Mouse (Mus musculus) kidney, adult 2 months (tissue): ENCODE results near the gene Lxn. TPM values are rescaled to one million over a fixed set of nuclear protein-coding genes. Genes with fewer than 3 reads are reported as not detected.

ENCODE experiments used
- DNase-seq: peaks from one replicate; pipeline ENCODE4 v3.0.0; 2021
- H3K27ac ChIP-seq: fragments of 200-500 bp; 2 replicates; pipeline ENCODE4 v1.5.1; 2012; ENCODE audit warnings: low read depth, low read length, control low read depth, inconsistent platforms; ENCODE audit not compliant: insufficient read depth
- H3K27me3 ChIP-seq: fragments of 200-500 bp; replicated peaks from 2 replicates; pipeline ENCODE4 v1.6.1; 2012; ENCODE audit warnings: mild to moderate bottlenecking, moderate library complexity, low read length, inconsistent platforms; ENCODE audit not compliant: control insufficient read depth, insufficient read depth
- H3K36me3 ChIP-seq: fragments of 200-500 bp; 2 replicates; pipeline ENCODE4 v1.6.1; 2012; ENCODE audit warnings: mild to moderate bottlenecking, moderate library complexity, low read length, inconsistent platforms; ENCODE audit not compliant: control insufficient read depth, insufficient read depth
- H3K4me1 ChIP-seq: fragments of 200-500 bp; 2 replicates; pipeline ENCODE4 v1.6.1; 2011; ENCODE audit warnings: low read length; ENCODE audit not compliant: control insufficient read depth, insufficient read depth
- H3K4me3 ChIP-seq: fragments of 200-500 bp; 2 replicates; pipeline ENCODE4 v1.5.1; 2011; ENCODE audit warnings: mild to moderate bottlenecking, low read depth, low read length, control low read depth; ENCODE audit not compliant: insufficient read depth
- CTCF ChIP-seq: fragments of 200-500 bp; conservative IDR thresholded peaks from 2 replicates; pipeline ENCODE4 v1.5.1; 2011; ENCODE audit warnings: low read depth, mild to moderate bottlenecking, control low read depth, low read length, moderate library complexity, mixed read lengths; ENCODE audit not compliant: insufficient read depth, insufficient read length
- POLR2A ChIP-seq: fragments of 200-500 bp; IDR thresholded peaks from one replicate; pipeline ENCODE4 v1.6.1; 2011; ENCODE audit warnings: low read depth, low read length, control low read depth
- whole genome bisulfite sequencing: fragments of 180-500 bp; shearing (Covaris S2); methylation state at CpG from one replicate; pipeline ENCODE4 v1.1.7; 2018; 5-methylcytosine and 5-hydroxymethylcytosine counted together
- polyA plus RNA-seq: library from polyadenylated mRNA; depleted of rRNA; stranded (reverse); fragments of >200 nt; gene quantifications from 2 replicates; pipeline ENCODE4 v1.2.3, GENCODE M21; 2012; rRNA removed

The Lxn gene
- polyA plus RNA-seq, 1 experiment: 34.1 TPM

DNA sequence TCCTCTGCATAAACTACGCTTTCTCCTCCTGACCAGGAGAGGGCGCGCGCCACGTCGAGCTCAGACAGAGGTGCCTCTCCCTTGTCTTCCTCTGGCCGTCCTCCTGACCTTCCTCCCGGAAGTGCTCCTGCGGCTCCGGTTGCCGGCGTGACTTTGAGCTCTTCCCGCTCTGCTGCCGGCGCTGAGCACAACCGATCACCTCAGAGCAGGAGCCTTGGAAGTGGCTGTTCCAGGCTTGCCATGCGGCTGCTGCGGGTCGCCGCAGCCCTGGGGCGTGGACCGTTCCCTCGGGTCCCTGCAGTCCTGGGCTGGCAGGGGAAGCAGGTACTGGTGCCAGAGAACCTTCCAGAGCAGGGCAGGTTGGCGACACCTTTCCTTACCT, 33.7 kb downstream of the Lxn start, which contains the start of gene Gfm1:
Gene Gfm1 (plus strand): TSS at position 98 of the 382 bp plus-strand sequence.
- peaks cover 3% of the 10 kb centered on the region; the same call in 1 of the 2 replicates for H3K4me1 ChIP-seq
- peak within 1 kb of the TSS; percentile 73 for H3K4me3 ChIP-seq
- peak; percentile 94 for DNase-seq
- H3K27ac ChIP-seq: no peak within 1 kb of the TSS
- no peaks in the 10 kb centered on the region for H3K27me3 ChIP-seq
- TF ChIP-seq CTCF (peak; percentile 92), POLR2A (peak; percentile 18)
- WGBS: under 1% methylated on average over 24 of the region's 24 CpGs
- no peaks in the 10 kb centered on the region; the same call in 1 of the 2 replicates for H3K36me3 ChIP-seq

DNA sequence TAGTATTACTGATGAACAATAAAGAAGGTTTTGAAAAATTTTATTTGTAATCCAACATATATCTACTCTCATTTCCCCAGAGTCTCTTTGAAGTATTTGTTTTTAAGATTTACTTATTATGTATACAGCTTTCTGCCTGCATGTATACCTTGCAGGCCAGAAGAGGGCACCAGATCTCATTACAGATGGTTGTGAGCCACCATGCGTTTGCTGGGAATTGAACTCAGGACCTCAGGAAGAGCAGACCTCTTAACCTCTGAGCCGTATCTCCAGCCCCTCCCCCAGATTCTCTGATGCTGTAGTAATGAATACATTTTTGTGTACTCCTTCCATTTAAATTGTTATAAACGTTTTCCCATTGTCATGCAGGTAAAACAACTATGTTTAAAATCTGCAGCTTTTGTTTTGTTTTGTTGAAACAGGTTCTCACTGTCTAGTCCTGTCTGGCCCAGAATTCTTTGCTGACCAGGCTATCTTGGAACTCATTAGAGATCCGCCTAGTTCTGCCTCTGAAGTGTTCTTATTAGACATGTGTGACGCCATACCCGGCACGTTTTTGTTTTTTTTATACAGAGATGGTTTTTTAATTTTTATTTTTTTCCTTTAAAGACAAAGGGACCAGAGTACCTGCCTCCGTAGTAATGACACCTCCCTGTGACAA, 34.3 kb downstream of the Lxn start:
- Histone ChIP-seq H3K4me1 (peaks cover 3% of the 10 kb centered on the region; the same call in 1 of the 2 replicates), H3K4me3 (0 out of 2 replicates have a peak overlapping the region, but pooled peaks have one; percentile 73), H3K36me3 (no peaks in the 10 kb centered on the region; the same call in 1 of the 2 replicates), H3K27ac (no peak overlapping the region), H3K27me3 (no peaks in the 10 kb centered on the region)
- TF ChIP-seq POLR2A (no peak), CTCF (0 out of 2 replicates have a peak, but pooled peaks have one; percentile 25)
- no peak for DNase-seq
- 22% methylated on average over 8 of the region's 8 CpGs for WGBS

Other genes starting within 250 kb of the Lxn start
- 0.11 and 1.6 TPM in 2 replicates for gene Mlf1, start 89.8 kb downstream of the Lxn start, polyA plus RNA-seq
- gene Gm17402, start 88.8 kb downstream of the Lxn start, polyA plus RNA-seq: not detected in 2 replicates
- gene Gfm1, start 33.8 kb downstream of the Lxn start, polyA plus RNA-seq: 37.7 and 55.0 TPM in 2 replicates
- 1.7 and 2.5 TPM in 2 replicates for gene Rarres1, start 51.6 kb upstream of the Lxn start, polyA plus RNA-seq
- gene Mfsd1, start 118.8 kb upstream of the Lxn start, polyA plus RNA-seq: 191 and 214 TPM in 2 replicates